Mouse (Mus musculus) midbrain, embryonic 16.5 days (tissue): ENCODE results near the gene Cers5. TPM values are rescaled to one million over a fixed set of nuclear protein-coding genes. Genes with fewer than 3 reads are reported as not detected.
"Not testable (repeated sequence)": the region's sequence is repeated elsewhere in the genome, so short reads cannot be mapped to it uniquely, and the experiment has no call there.

Experiments used
- ATAC-seq: fragments of 200-750 bp; cut with Nextera tagmentation; 2 replicates; pipeline ENCODE4 v1.8.0; 2017; ENCODE audit warnings: moderate TSS enrichment
- H3K27ac ChIP-seq: fragments of 300-500 bp; sonication (generic); 2 replicates; pipeline ENCODE4 v1.5.1; 2014; ENCODE audit warnings: mild to moderate bottlenecking, low read length, mixed read lengths
- H3K27me3 ChIP-seq: fragments of 300-500 bp; sonication (generic); 2 replicates; pipeline ENCODE4 v1.6.1; 2014; ENCODE audit warnings: low read depth, low read length, mixed read lengths; ENCODE audit not compliant: control insufficient read depth, insufficient read depth
- H3K36me3 ChIP-seq: fragments of 300-500 bp; sonication (generic); 2 replicates; pipeline ENCODE4 v1.6.1; 2014; ENCODE audit warnings: mild to moderate bottlenecking, low read length, moderate library complexity, mixed read lengths; ENCODE audit not compliant: control insufficient read depth, insufficient read depth
- H3K4me1 ChIP-seq: fragments of 300-500 bp; sonication (generic); 2 replicates; pipeline ENCODE4 v1.6.1; 2014; ENCODE audit warnings: mild to moderate bottlenecking, low read length, mixed read lengths; ENCODE audit not compliant: control insufficient read depth, insufficient read depth
- H3K4me2 ChIP-seq: fragments of 300-500 bp; sonication (generic); 2 replicates; pipeline ENCODE4 v1.6.1; 2014; ENCODE audit warnings: mild to moderate bottlenecking, low read length, mixed read lengths
- H3K4me3 ChIP-seq: fragments of 300-500 bp; sonication (generic); 2 replicates; pipeline ENCODE4 v1.5.1; 2014; ENCODE audit warnings: low read depth, mild to moderate bottlenecking, low read length, moderate library complexity, mixed read lengths
- H3K9ac ChIP-seq: fragments of 300-500 bp; sonication (generic); 2 replicates; pipeline ENCODE4 v1.6.1; 2014; ENCODE audit warnings: low read depth, low read length, mixed read lengths
- H3K9me3 ChIP-seq: fragments of 300-500 bp; sonication (generic); replicated peaks from 2 replicates; pipeline ENCODE4 v1.6.1; 2014; ENCODE audit warnings: mild to moderate bottlenecking, low read length, mixed read lengths; ENCODE audit not compliant: control insufficient read depth, poor library complexity, severe bottlenecking
- WGBS: fragments of 180-500 bp; shearing (Covaris S2); extraction: QIAGEN DNeasy Blood & Tissue Kit; methylation state at CpG from one replicate; pipeline ENCODE4 v1.1.7; 2014; 5-methylcytosine and 5-hydroxymethylcytosine counted together
- polyA plus RNA-seq: library from polyadenylated mRNA; unstranded; fragments of >200 nt; fragmentation: Nextera tagmentation; extraction: Ambion mirVana; gene quantifications from 2 replicates; pipeline ENCODE4 v1.2.1, GENCODE M21; 2015

Cers5 gene
- 79.7 and 83.8 TPM in 2 replicates for polyA plus RNA-seq

DNA sequence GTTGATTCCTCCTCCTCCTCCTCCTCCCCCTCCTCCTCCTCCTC, at the start of gene Cers5:
Gene Cers5, minus strand, starts transcription at position 5 of the 44 bp plus-strand sequence.
- Histone ChIP-seq H3K4me1 (peaks cover 16% of the 10 kb centered on the region), H3K4me3 (peak within 1 kb of the TSS; percentile 88), H3K4me2 (peak within 1 kb of the TSS; percentile 90), H3K27ac (peak within 1 kb of the TSS; percentile 94), H3K9ac (peak within 1 kb of the TSS; percentile 92)
- not testable (repeated sequence) for H3K27me3 ChIP-seq, H3K36me3 ChIP-seq, H3K9me3 ChIP-seq, ATAC-seq

DNA sequence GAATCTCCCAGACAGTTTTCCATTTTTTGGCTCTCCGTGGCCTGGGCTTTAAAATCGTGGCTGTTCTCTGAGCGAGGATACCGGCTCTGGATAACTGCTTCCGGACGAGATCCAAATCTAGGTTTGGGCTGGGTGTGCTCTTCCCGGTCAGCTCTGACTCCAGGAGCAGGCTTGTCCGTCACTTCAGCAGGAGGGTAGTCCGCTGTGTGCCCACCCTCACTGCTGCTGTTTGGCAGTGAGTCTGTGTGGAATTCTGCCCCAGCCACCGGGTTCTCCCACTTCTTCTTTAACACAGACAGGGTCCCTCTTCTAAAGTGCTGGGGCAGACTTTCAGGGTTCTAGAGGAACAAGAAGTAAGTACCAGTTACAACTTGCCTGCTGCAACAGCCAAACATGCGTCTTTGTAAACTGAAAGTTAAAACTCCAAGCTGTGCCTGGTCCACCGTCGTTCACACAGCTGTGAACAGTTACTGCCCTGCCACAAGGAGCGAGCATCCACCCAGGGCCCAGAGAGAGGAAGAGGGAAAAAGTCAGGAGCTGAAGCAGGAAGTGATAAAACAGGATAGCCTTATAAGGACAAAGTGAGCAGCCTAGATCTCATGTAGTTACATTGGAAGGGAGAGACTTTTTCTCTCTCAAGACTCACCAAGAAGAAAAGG, 47.1 kb upstream of the Cers5 start:
- Histone ChIP-seq H3K27me3 (no peaks in the 10 kb centered on the region), H3K9me3 (no peaks in the 10 kb centered on the region), H3K9ac (no peak overlapping the region), H3K4me2 (peak overlapping the region; percentile 34), H3K4me3 (no peak overlapping the region; the same call in 1 of the 2 replicates), H3K36me3 (no peaks in the 10 kb centered on the region), H3K4me1 (peaks cover 22% of the 10 kb centered on the region), H3K27ac (peak overlapping the region; percentile 74)
- 70% methylated on average over 14 of the region's 14 CpGs for WGBS
- no peak for ATAC-seq

- Histone ChIP-seq H3K4me2 (peak overlapping the region; percentile 34), H3K36me3 (no peaks in the 10 kb centered on the region), H3K4me1 (peaks cover 22% of the 10 kb centered on the region), H3K9ac (no peak overlapping the region), H3K9me3 (no peaks in the 10 kb centered on the region), H3K27me3 (no peaks in the 10 kb centered on the region), H3K4me3 (peak overlapping the region; percentile 13; the same call in 1 of the 2 replicates), H3K27ac (peak overlapping the region; percentile 74)
- ATAC-seq = no peak
- 27% methylated on average over 6 of the region's 6 CpGs for WGBS
Measured at GRCm38 (mm10) chr15:99819109-99819440, 46.4 kb upstream of the Cers5 start.

DNA sequence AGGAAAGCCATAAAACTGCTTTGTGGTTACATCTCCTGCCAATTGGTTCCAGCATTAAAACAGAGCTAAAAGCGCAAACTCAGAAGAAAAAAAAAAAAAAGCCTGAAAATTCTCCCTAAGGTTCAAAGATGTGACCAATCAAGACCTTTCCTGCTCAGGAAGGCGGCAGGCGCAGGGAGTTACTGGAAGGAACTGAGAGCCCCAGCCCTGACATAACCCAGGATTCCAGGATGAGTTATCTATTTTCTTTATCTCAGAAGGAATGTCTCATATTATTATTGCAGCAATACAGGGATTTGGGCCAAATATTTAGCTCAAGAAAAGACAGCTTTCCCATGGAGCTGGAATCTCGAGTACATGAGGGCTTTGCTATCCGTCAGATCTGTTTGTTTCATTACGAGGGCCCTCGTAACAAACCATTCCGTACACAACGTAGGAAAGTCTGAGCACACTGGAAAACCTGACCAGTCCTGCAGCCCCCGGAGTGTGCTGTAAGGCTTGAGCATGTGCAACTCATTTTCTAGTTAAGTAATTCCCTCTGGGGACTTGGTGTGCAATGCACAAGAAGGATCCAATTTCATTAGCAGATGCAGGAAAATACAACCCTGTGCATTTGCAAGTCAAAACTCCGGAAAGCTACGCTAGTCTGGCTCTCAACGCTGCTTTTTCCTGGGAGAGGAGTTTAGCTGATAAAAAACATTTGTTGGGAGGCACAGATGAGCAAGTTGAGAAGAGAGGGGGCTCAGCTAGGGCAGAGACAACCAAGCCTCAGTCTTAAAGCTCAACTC, 45.8 kb upstream of the Cers5 start:
- 0 out of 2 replicates have a peak, but pooled peaks have one; percentile 32 for ATAC-seq
- H3K4me2 ChIP-seq = peak overlapping the region; percentile 34
- peak overlapping the region; percentile 74 for H3K27ac ChIP-seq
- H3K4me3 ChIP-seq = peak overlapping the region; percentile 13; the same call in 1 of the 2 replicates
- no peaks in the 10 kb centered on the region for H3K27me3 ChIP-seq
- 9% methylated on average over 13 of the region's 13 CpGs for WGBS
- H3K9me3 ChIP-seq = no peaks in the 10 kb centered on the region
- H3K9ac ChIP-seq = peak overlapping the region; percentile 4; the same call in 1 of the 2 replicates
- H3K36me3 ChIP-seq = no peaks in the 10 kb centered on the region
- H3K4me1 ChIP-seq = peaks cover 22% of the 10 kb centered on the region

- Histone ChIP-seq H3K9ac (no peak overlapping the region), H3K36me3 (no peaks in the 10 kb centered on the region), H3K4me1 (peaks cover 22% of the 10 kb centered on the region), H3K27ac (peak overlapping the region; percentile 54; the same call in 1 of the 2 replicates), H3K4me3 (no peak overlapping the region), H3K9me3 (no peaks in the 10 kb centered on the region), H3K4me2 (peak overlapping the region; percentile 9; the same call in 1 of the 2 replicates), H3K27me3 (no peaks in the 10 kb centered on the region)
- no peak; the same call in 1 of the 2 replicates for ATAC-seq
- 28% methylated on average over 8 of the region's 8 CpGs for WGBS
Measured at GRCm38 (mm10) chr15:99817343-99818235, 44.9 kb upstream of the Cers5 start.

DNA sequence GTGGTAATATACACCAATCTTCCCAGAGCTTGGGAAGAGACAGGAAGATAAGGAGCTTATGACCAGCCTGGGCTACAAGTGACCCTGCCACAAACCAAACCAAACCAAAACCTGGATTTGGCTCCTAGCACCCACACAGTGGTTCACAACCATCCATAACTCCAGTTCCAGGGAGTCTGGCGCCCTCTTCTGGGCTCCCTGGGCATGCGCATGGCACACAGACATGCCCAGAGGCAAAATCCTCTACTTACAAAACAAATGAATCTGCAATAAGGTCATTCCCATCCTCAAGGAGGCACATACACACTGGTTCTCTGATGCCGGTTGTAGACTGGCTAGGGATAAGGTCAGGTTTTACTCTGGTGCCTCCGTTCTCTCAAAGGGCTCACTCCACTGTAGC, 43.3 kb upstream of the Cers5 start:
- WGBS = 93% methylated on average over 4 of the region's 4 CpGs
- no peak overlapping the region for H3K9ac ChIP-seq
- H3K27ac ChIP-seq = no peak overlapping the region

GRCm38 (mm10) chr15:99814554-99815260, 42.0 kb upstream of the Cers5 start:
- no peaks in the 10 kb centered on the region for H3K9me3 ChIP-seq
- H3K27me3 ChIP-seq = no peaks in the 10 kb centered on the region
- no peak overlapping the region for H3K9ac ChIP-seq
- H3K4me1 ChIP-seq = peaks cover 18% of the 10 kb centered on the region
- H3K27ac ChIP-seq = no peak overlapping the region
- WGBS = 91% methylated on average over 24 of the region's 24 CpGs
- ATAC-seq = no peak
- no peak overlapping the region for H3K4me2 ChIP-seq
- H3K36me3 ChIP-seq = no peaks in the 10 kb centered on the region
- H3K4me3 ChIP-seq = no peak overlapping the region

More for the DNA sequence above, 43.3 kb upstream of the Cers5 start:
- ATAC-seq = no peak
- H3K27me3 ChIP-seq = no peaks in the 10 kb centered on the region
- H3K4me1 ChIP-seq = peaks cover 22% of the 10 kb centered on the region
- no peak overlapping the region for H3K4me2 ChIP-seq
- H3K36me3 ChIP-seq = no peaks in the 10 kb centered on the region
- no peaks in the 10 kb centered on the region for H3K9me3 ChIP-seq
- H3K4me3 ChIP-seq = no peak overlapping the region

DNA sequence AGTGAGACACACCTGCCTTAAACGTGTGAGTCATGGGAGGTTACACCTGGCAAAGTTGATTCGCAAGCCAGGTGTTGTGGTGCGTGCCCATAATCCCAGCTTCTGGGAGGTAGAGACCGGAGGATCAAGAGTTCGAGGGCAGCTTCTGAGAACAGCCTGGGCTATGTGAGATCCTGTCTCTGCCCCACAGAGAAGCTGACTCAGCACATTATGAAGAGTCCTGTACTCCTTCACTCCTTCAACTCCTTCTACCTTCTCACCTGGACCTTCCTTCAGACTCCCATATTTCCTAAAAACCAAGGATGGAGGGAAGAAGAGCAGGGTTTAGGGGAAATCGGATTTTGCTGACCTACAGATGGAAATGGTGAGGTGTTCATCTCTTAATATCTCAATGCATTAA, 41.0 kb upstream of the Cers5 start:
- no peak overlapping the region for H3K4me2 ChIP-seq
- peaks cover 9% of the 10 kb centered on the region for H3K4me1 ChIP-seq
- no peak overlapping the region for H3K4me3 ChIP-seq
- H3K27me3 ChIP-seq = no peaks in the 10 kb centered on the region
- H3K9ac ChIP-seq = no peak overlapping the region
- ATAC-seq = no peak
- no peaks in the 10 kb centered on the region for H3K36me3 ChIP-seq
- no peak overlapping the region for H3K27ac ChIP-seq
- H3K9me3 ChIP-seq = no peaks in the 10 kb centered on the region
- WGBS = 94% methylated on average over 6 of the region's 6 CpGs
